Mouse (Mus musculus) thymus, postnatal 25 days (tissue): ENCODE results near the gene Olfr906.

Experiments used
- DNase-seq: peaks from one replicate; pipeline ENCODE4 v3.0.0; 2022

Olfr906 gene

DNA sequence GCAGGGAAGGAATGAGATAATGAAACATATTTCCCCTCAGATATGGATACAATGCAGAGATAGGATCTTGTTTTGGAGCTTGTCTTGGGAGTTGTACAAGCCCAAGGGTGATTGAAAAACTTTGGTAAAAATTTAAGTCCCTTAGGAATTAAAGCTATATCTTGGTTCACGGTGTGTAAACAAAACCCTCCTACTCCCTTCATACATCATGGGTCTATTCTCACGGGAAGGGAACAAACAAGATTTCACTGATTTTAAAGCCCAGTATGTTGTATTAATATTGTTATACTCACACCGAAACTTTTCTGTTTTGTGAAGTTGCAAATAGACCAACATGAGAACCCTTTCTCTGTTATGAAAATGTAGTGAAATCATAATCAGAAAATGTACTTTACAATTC is at the start of gene Olfr906:
TSS of gene Olfr906 (plus strand) at position 301 of the 400 bp plus-strand sequence.
- no peak for DNase-seq

- no peak for DNase-seq
Measured at GRCm38 (mm10) chr9:38447352-38447751, 39.5 kb upstream of the Olfr906 start, which contains the start of gene Olfr902. TSS of gene Olfr902 (plus strand) at chr9:38447652.

- no peak for DNase-seq
Measured at GRCm38 (mm10) chr9:38462844-38463243, 24.0 kb upstream of the Olfr906 start, which contains the start of gene Olfr904. TSS of gene Olfr904 (plus strand) at chr9:38463144.

GRCm38 (mm10) chr9:38470807-38471206 is 16.1 kb upstream of the Olfr906 start, which contains the start of gene Olfr905:
TSS of gene Olfr905 (plus strand) at chr9:38471107.
- DNase-seq, result no peak

DNA sequence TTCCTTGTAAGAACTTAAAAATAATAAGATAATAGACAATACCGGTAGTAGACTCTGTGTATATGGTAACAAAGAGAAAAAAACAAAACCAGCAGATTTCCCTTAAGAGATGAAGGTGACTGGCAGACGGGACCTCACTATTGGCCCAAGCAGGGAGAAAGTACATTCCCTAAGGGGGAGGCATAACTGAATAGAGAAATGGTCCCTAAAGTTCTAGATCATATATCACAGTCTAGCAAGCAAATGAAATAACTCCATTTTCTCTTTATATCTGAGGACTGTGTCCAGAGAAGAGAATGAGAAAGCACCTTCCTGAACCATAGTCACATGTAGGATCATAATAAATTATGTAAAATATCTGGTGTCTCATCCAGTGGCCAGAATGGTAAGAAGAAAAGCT is 8.6 kb downstream of the Olfr906 start, which contains the start of gene Olfr907:
TSS of gene Olfr907 (plus strand) at position 301 of the 400 bp plus-strand sequence.
- no peak for DNase-seq

GRCm38 (mm10) chr9:38512353-38512752 is 25.5 kb downstream of the Olfr906 start:
- no peak for DNase-seq

- DNase-seq, result no peak
Measured at GRCm38 (mm10) chr9:38521280-38521679, 34.4 kb downstream of the Olfr906 start, which contains the start of gene Olfr911-ps1. TSS of gene Olfr911-ps1 (plus strand) at chr9:38521580.

DNA sequence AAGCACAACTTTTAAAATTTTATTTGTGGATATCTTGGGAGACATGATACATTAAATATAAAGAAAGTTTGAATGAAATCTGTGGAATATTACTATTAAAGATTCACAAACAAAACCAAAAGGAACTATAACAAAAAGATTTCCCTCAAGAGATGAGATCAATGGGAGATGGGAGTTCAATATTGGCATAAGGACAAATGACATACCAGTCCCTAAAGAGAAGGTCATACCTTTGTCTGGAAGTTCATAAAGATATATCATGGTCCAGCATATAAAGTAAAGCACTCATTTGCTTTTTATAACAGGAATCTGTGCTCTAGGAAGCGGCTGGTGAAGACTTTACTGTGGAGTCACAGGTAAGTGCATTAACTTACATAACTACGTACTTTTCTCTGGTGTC is 50.7 kb downstream of the Olfr906 start, which contains the start of gene Olfr910:
TSS of gene Olfr910 (plus strand) at position 301 of the 400 bp plus-strand sequence.
- no peak for DNase-seq
